Mouse (Mus musculus) C2C12 (cell line): ENCODE data around the gene Bub1.

Source experiments
- CEBPB ChIP-seq: IDR thresholded peaks from one replicate; pipeline ENCODE4 v1.6.1; 2011; ENCODE audit warnings: low read depth, mild to moderate bottlenecking, control low read depth, moderate library complexity
- CTCF ChIP-seq: IDR thresholded peaks from one replicate; pipeline ENCODE4 v1.5.1; 2011; ENCODE audit not compliant: control insufficient read depth, insufficient read depth, insufficient read length
- MAX ChIP-seq: IDR thresholded peaks from one replicate; pipeline ENCODE4 v1.6.1; 2011; ENCODE audit warnings: mild to moderate bottlenecking, control low read depth
- MYOD1 ChIP-seq: IDR thresholded peaks from one replicate; pipeline ENCODE4 v1.6.1; 2011; ENCODE audit warnings: low read depth; ENCODE audit not compliant: control insufficient read depth, insufficient read length
- MYOG ChIP-seq: IDR thresholded peaks from one replicate; pipeline ENCODE4 v1.6.1; 2011; ENCODE audit not compliant: control insufficient read depth, insufficient read length; ENCODE audit errors: extremely low read depth
- USF1 ChIP-seq: IDR thresholded peaks from one replicate; pipeline ENCODE4 v1.6.1; 2011; ENCODE audit warnings: low read depth, mild to moderate bottlenecking, control low read depth, moderate library complexity

- TF ChIP-seq CTCF (no peak), MAX (no peak), MYOG (no peak), CEBPB (no peak), USF1 (no peak), MYOD1 (no peak)
Measured at GRCm38 (mm10) chr2:127832103-127832832, 603 bp upstream of the Bub1 start.
